Mouse (Mus musculus) erythroid progenitor cell, adult 5-6 weeks (primary cell): Measurements from ENCODE around the gene Mid2. TPM values are rescaled to one million over a fixed set of nuclear protein-coding genes. Genes with fewer than 3 reads are reported as not detected.
"Not testable (repeated sequence)": the region's sequence is repeated elsewhere in the genome, so short reads cannot be mapped to it uniquely, and the experiment has no call there.

Experiments used
- ATAC-seq: replicated peaks from 2 replicates; pipeline ENCODE4 v1.8.0; 2016; ENCODE audit warnings: moderate number of reproducible peaks, mild to moderate bottlenecking, moderate TSS enrichment, inconsistent platforms; ENCODE audit not compliant: poor library complexity, low FRiP score, severe bottlenecking
- total RNA-seq, 2 experiments: library from RNA; stranded (forward) in 1 of 2; stranded (reverse) in 1 of 2; fragments of 150-400 nt in 1 of 2; fragments of 186-747, 209-891 nt in 1 of 2; gene quantifications; 2 replicates each; pipeline versions ENCODE4 v1.2.3 to v1.2.4; 2015 to 2017; ENCODE audit warnings: low replicate concordance in 2 of 2

Mid2 gene
- total RNA-seq (2015; ENCODE audit: low replicate concordance) (not detected in 2 replicates), total RNA-seq (2017; ENCODE audit: low replicate concordance) (2.0 TPM in 1 of 2 replicates, not detected in the other)

DNA sequence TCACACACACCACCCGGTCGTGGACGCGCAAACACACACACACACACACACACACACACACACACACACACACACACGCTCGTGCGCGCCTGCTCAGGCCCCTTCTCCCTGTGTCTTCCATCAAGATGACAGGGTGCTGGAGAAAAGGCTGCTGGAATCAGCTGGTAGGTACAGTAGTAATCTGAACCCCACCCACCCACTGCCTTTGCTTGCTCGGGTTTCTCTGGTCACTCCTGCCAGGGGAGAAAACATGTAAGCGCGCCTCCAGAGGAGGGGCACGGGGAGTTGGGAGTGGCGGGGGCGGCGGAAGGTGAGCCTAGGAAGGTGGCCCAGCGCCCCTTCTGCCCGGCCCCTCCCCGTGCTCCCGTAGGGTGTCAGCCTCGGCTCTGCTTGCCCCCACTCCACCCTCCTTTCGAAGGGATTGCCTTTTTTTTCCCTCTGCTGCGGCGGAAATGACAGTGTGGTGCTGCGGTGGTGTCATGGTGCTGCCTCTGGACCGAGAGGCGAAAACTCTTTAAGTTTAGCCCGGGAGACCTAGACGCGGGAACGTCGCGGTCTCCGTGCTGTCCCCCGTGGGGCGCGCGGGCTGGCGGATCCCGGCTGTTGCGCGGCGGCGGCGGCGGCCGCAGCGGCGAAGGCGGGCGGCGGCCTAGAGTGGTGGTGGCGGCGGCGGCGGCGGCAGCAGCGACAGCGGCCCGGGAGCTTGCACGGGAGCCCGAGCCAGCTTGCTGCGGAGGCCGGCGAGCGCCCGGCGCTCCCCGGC is at the start of gene Mid2:
Mid2 (plus strand) TSS at position 121 of the 763 bp plus-strand sequence.
- no peak for ATAC-seq

DNA sequence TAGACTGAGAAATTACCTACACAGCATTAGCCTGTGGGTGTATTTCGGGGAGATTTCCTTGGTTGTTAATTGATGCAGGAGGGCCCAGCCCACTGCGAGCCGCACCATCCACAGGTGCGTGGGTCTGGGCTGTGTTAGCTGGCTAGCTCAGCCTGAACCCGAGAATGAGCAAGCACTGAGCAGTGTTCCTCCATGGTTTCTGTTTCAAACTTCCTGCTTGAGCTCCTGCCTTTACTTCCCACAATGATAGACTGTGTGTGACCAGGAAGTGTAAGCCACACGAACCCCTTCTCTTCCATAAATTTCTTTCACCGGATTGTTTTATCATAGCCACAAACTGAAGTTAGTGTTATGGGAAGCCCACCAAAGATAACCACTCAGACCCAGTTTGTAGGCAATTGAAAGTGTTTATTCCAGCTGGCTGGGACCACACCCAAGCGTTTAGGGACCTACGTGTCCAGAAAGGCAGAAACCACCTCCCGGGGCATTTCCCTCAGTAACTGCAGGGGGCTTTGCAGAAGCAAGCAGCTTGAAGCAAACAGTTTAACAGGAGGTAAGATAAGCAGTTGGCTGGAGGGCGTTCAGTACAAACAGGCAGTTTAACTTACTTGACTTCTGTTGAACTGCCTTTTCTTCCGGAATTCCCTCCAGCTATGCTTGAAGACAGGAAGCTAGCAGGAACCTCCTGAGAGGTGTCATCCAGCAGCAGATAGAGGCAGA is 39.4 kb upstream of the Mid2 start:
- ATAC-seq, result no peak

GRCm38 (mm10) chrX:140638028-140638427 is 26.4 kb upstream of the Mid2 start:
- no peak for ATAC-seq

DNA sequence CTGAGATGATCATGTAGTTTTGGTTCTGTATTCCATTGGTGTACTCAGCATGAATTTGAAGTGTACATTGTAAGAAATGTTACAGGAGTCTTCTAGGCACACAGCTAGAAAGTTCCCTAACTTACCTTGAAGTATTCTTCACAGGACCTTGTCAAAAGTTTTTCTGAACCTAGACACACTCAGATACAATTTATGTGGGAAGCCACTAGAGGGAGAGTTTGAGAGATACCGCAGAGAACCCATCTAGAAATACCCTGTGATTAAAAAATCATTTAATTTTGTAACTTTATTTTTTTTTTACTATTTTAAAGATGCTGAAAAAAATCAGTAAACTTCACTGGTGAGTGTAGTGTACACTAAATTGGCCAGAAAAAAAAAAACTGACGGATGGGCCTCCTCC is 24.8 kb upstream of the Mid2 start:
- ATAC-seq, result no peak

- no peak for ATAC-seq
Measured at GRCm38 (mm10) chrX:140660731-140661130, 3.7 kb upstream of the Mid2 start.

DNA sequence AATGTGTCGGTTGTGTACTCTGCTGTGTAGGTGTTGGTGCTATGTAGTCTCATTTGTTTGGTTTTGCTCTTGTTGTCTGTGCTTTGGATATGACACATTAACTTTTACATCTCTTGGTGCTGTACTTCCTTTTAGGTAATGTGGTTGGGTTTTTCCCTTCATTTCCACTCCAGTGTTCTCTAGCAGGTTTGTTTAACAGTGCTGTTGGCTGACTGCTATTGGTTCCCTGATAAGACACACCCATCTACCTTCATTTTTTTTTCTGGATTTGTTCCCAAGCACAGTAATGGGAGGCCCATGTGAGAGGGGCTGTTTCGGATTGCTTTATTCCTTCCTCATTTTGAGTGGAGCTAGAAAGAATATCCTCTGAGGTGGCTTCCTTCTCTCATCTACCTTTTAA is 883 bp upstream of the Mid2 start:
- no peak for ATAC-seq

GRCm38 (mm10) chrX:140665242-140665810 is 927 bp downstream of the Mid2 start:
- ATAC-seq, result no peak

- ATAC-seq, result no peak
Measured at GRCm38 (mm10) chrX:140675444-140675843, 11.0 kb downstream of the Mid2 start.

- no peak for ATAC-seq
Measured at GRCm38 (mm10) chrX:140688335-140688734, 23.9 kb downstream of the Mid2 start.

- not testable (repeated sequence) for ATAC-seq
Measured at GRCm38 (mm10) chrX:140697872-140698463, 33.6 kb downstream of the Mid2 start.

DNA sequence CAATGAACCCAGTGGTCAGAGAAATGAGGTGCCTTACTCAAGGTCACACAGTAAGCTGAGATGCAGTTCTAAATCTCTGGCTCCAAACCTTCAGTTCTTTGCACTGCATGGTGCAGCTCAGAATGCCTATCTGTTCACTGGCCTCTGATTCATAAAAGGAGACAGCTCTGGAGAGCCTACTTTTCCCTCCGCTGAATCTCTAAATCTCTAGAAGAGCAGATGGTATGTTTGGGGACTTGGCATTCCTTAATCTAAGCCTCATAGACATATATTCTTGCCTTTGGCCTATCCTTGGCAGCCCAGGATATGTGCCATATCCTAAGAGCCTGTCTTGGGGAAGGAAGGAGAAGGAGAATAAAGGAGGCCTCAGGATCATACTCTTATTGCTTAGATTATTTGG is 38.8 kb downstream of the Mid2 start:
- no peak for ATAC-seq

DNA sequence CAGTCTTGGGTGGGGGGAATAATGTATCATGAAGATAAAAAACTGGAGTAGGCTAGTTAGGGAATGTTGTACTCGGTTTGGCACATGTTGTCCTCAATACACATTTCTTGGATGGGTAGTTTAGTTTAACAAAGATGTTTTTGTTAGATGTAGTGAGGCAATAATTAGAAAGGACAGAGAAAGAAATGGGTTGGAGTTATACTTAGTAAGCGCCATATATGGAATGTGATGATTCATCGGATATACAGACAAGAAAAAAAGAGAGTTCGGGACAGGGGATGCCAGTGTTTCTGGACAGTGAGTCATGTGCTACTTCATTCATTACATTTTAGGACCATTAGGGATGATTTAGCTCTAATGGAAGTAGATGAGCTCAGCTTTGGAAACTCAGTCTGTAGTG is 41.7 kb downstream of the Mid2 start:
- no peak for ATAC-seq

- ATAC-seq, result no peak
Measured at GRCm38 (mm10) chrX:140722400-140722799, 58.0 kb downstream of the Mid2 start.

- no peak for ATAC-seq
Measured at GRCm38 (mm10) chrX:140738986-140739385, 74.6 kb downstream of the Mid2 start.

DNA sequence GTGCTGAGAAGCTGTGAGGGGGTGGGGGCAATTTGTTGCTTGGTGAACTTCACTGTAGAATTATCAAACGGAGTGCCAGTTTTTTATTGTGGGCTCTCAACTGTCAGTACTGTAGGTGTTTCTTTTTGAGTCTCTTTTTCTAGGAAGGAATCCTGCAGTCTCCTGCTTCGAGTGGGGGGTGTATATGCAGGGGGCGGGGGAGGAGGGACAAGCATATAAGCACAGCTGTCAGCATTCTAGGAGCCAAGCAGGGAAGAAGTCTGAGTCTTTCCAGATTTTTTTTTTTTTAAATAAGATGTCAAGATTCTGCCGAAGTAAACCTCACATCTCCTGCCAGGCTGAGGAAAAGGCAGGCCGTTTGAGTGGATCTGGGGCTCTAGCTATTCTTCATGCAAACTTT is 78.8 kb downstream of the Mid2 start:
- ATAC-seq, result no peak

- ATAC-seq, result no peak
Measured at GRCm38 (mm10) chrX:140769794-140770193, 105.4 kb downstream of the Mid2 start.

- ATAC-seq, result no peak
Measured at GRCm38 (mm10) chrX:140805340-140805739, 140.9 kb downstream of the Mid2 start.

- ATAC-seq, result no peak
Measured at GRCm38 (mm10) chrX:140813312-140814006, 149.1 kb downstream of the Mid2 start, which contains the start of gene Tex13b. Tex13b (minus strand) TSS chrX:140813433.
